Mouse (Mus musculus) ES-Bruce4 (cell line): ENCODE measurements around the gene Il2ra. TPM values are rescaled to one million over a fixed set of nuclear protein-coding genes. Genes with fewer than 3 reads are reported as not detected.

ENCODE experiments used
- H3K27ac ChIP-seq: 2 replicates; pipeline ENCODE4 v1.5.1; 2012; ENCODE audit warnings: low read length, inconsistent platforms; ENCODE audit not compliant: insufficient read depth
- H3K27me3 ChIP-seq: 2 replicates; pipeline ENCODE4 v1.6.1; 2012; ENCODE audit warnings: mild to moderate bottlenecking, low read length, inconsistent platforms; ENCODE audit not compliant: control insufficient read depth, poor library complexity, insufficient read depth, severe bottlenecking
- H3K36me3 ChIP-seq: 2 replicates; pipeline ENCODE4 v1.6.1; 2012; ENCODE audit warnings: inconsistent platforms, mild to moderate bottlenecking, low read length, moderate library complexity; ENCODE audit not compliant: control insufficient read depth, poor library complexity, insufficient read depth, severe bottlenecking
- H3K4me1 ChIP-seq: one replicate; pipeline ENCODE4 v1.8.1; 2011; ENCODE audit warnings: low read length; ENCODE audit not compliant: control insufficient read depth, insufficient read depth
- H3K4me3 ChIP-seq: 2 replicates; pipeline ENCODE4 v1.5.1; 2011; ENCODE audit warnings: low read depth, mild to moderate bottlenecking, low read length
- H3K9ac ChIP-seq: 2 replicates; pipeline ENCODE4 v1.6.1; 2012; ENCODE audit warnings: low read depth, mild to moderate bottlenecking, inconsistent platforms; ENCODE audit not compliant: poor library complexity, severe bottlenecking
- H3K9me3 ChIP-seq: replicated peaks from 2 replicates; pipeline ENCODE4 v1.6.1; 2012; ENCODE audit warnings: mild to moderate bottlenecking, low read length, inconsistent platforms; ENCODE audit not compliant: control insufficient read depth, poor library complexity, insufficient read depth, severe bottlenecking
- CTCF ChIP-seq: IDR thresholded peaks from one replicate; pipeline ENCODE4 v1.8.1; 2011; ENCODE audit warnings: low read depth, low read length
- EP300 ChIP-seq: IDR thresholded peaks from 2 replicates; pipeline ENCODE4 v1.6.1; 2011; ENCODE audit warnings: low read depth, low read length; ENCODE audit not compliant: insufficient read depth
- POLR2A ChIP-seq: IDR thresholded peaks from one replicate; pipeline ENCODE4 v1.8.1; 2011; ENCODE audit warnings: low read length; ENCODE audit not compliant: insufficient read depth
- polyA plus RNA-seq: library from polyadenylated mRNA; stranded (reverse); fragments of >200 nt; gene quantifications from 2 replicates; pipeline ENCODE4 v1.2.4, GENCODE M21; 2011; ENCODE audit warnings: low read depth; ENCODE audit not compliant: missing spikeins, insufficient read depth, insufficient read length

The Il2ra gene
- polyA plus RNA-seq, 1 experiment, result not detected

DNA sequence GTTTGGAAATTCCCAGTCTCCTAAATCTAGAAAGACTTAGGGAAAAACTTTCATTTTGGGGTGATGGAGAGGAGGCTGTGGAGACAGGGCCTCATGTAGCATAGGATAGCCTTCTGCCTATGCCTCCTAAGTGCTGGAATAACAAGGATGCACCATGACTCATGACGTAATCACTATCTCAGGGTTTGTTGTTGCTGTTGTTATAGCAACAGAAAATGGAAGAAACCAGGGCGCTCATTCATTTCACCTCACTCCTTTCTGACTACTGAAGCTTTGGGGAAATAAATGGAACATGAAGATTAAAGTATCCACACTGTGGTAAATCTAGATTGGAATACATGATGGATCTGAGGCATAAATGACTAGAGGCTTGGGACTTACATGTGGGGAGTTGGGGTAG, 18.9 kb upstream of the Il2ra start:
- H3K27me3 ChIP-seq, result no peaks in the 10 kb centered on the region
- H3K9me3 ChIP-seq, result no peaks in the 10 kb centered on the region
- no peak overlapping the region for H3K4me3 ChIP-seq
- H3K36me3 ChIP-seq, result no peaks in the 10 kb centered on the region
- H3K4me1 ChIP-seq, result peaks cover 2% of the 10 kb centered on the region
- no peak overlapping the region for H3K9ac ChIP-seq
- TF ChIP-seq EP300, result no peak
- TF ChIP-seq CTCF, result no peak
- no peak for TF ChIP-seq POLR2A
- H3K27ac ChIP-seq, result no peak overlapping the region

DNA sequence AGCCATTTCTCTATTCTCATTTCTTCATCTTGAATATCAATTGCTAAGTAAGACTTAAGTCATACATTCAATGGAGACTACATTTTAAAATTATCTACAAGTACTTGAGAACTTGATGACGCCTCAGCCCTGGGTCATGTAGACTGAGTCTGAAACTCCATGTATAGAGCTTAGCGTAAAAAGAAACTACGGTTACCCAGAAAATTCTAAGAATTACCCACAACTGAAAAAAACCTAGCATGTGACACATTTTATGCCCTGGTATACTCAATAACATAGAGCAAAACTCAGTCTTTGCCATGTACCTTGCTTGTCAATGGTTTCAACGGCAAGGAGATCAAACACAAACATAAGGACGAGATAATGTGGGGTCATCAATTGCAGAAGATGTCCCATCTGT, 16.7 kb upstream of the Il2ra start, which contains the start of gene Gm17490:
Gm17490 (minus strand) TSS at position 375 of the 400 bp plus-strand sequence.
- H3K27ac ChIP-seq, result no peak within 1 kb of the TSS
- no peak within 1 kb of the TSS for H3K4me3 ChIP-seq
- H3K27me3 ChIP-seq, result no peaks in the 10 kb centered on the region
- TF ChIP-seq CTCF, result no peak
- no peak for TF ChIP-seq POLR2A
- TF ChIP-seq EP300, result no peak
- H3K4me1 ChIP-seq, result no peaks in the 10 kb centered on the region
- no peak within 1 kb of the TSS for H3K9ac ChIP-seq
- H3K36me3 ChIP-seq, result no peaks in the 10 kb centered on the region
- no peaks in the 10 kb centered on the region for H3K9me3 ChIP-seq

DNA sequence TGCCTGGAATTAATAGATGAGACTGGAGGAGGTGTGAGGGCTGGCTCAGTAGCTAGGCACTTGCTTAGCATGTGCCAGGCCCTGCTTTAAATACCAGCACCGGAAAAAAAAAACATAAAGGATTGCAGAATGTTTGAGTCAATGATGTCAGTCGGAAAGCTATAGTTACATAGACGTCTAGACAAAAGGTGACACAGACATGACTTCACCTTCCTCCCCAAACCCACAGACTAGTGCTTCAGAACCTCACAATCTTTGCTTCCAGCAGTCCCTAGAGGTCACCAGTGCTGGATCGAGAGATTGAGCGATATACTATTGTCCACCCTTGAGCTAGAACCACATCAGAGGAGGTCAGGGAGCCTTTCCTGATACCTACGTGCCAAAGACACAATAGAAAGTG, 7.6 kb upstream of the Il2ra start:
- no peak overlapping the region for H3K27ac ChIP-seq
- no peak overlapping the region for H3K9ac ChIP-seq
- H3K9me3 ChIP-seq, result no peaks in the 10 kb centered on the region
- no peaks in the 10 kb centered on the region for H3K27me3 ChIP-seq
- H3K4me1 ChIP-seq, result no peaks in the 10 kb centered on the region
- no peak overlapping the region for H3K4me3 ChIP-seq
- no peaks in the 10 kb centered on the region for H3K36me3 ChIP-seq
- TF ChIP-seq EP300, result no peak
- no peak for TF ChIP-seq CTCF
- no peak for TF ChIP-seq POLR2A

DNA sequence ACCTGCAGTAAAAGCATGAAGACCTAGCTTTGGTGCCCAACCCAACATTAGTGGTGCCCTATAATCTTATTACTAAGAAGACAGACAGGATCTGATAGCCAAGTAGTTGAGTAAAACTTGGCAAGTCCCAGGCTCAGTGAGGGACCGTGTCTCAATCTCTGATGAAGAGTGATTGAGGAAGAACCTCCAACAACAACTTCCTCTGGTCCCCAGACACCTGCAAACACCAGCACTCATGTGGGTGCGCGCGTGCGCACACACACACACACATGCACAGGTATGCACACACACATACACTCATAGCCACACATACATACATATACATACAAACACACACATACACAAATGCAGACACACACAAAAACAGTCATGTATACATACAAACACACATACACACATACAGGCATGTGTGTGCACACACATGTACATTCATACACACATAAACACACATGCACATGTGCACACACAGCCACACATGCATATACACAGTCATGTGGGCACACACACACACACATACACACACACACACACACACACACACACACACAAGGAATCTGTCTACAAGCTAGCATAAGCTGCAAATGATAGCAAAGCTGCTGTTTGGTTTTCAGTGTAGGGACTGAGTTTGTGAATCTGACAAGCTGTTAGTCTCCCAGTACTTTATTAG, 7.0 kb upstream of the Il2ra start:
- Histone ChIP-seq H3K27ac (no peak overlapping the region), H3K4me3 (no peak overlapping the region), H3K4me1 (no peaks in the 10 kb centered on the region), H3K27me3 (no peaks in the 10 kb centered on the region), H3K36me3 (no peaks in the 10 kb centered on the region), H3K9me3 (no peaks in the 10 kb centered on the region), H3K9ac (no peak overlapping the region)
- TF ChIP-seq EP300 (no peak), POLR2A (no peak), CTCF (no peak)

DNA sequence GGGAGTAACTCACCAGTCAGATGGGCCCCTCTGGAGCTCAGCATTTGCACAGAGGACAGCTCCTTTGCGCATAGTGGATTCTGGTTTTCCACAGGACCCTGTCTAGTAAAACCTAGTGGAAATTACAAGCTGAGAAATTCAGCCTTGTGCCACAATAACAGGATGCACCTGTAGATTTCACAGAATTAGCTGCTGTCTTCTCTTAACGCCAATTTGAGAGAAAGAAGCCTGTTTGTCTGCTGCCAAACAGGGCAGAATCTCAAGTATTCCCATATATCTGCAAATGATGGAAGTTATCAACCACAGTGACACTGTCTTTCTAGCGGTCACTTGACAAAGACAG, 6.5 kb upstream of the Il2ra start:
- Histone ChIP-seq H3K27me3 (no peaks in the 10 kb centered on the region), H3K27ac (no peak overlapping the region), H3K36me3 (no peaks in the 10 kb centered on the region), H3K9me3 (no peaks in the 10 kb centered on the region), H3K4me1 (no peaks in the 10 kb centered on the region), H3K9ac (no peak overlapping the region), H3K4me3 (no peak overlapping the region)
- no peak for TF ChIP-seq POLR2A
- TF ChIP-seq CTCF, result no peak
- TF ChIP-seq EP300, result no peak

DNA sequence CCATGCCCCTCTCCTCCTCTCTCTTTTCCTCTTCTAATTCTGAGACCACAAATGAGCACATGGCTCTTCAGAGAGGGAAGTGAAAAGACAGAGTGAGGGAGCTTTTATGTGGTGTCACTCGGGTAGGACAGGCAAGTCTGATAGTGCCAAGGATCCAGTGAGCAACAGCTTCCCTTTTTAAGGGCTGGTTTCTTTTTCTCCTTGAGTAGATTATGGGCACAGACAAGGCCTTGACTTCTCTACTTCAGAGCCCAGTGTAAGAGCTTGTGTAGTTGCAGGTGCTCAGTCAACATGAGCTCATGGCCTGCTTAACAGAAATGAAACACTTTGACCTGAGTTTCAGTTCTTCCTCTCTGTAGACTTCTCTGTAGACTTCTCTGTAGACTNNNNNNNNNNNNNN, 5.5 kb upstream of the Il2ra start:
- no peaks in the 10 kb centered on the region for H3K36me3 ChIP-seq
- H3K27me3 ChIP-seq, result no peaks in the 10 kb centered on the region
- H3K4me1 ChIP-seq, result no peaks in the 10 kb centered on the region
- no peak overlapping the region for H3K4me3 ChIP-seq
- H3K9me3 ChIP-seq, result no peaks in the 10 kb centered on the region
- H3K9ac ChIP-seq, result no peak overlapping the region
- H3K27ac ChIP-seq, result no peak overlapping the region
- TF ChIP-seq CTCF (no peak), EP300 (no peak), POLR2A (no peak)
